Mouse (Mus musculus): ENCODE results near the gene Cnpy2.

Gene Cnpy2

DNA sequence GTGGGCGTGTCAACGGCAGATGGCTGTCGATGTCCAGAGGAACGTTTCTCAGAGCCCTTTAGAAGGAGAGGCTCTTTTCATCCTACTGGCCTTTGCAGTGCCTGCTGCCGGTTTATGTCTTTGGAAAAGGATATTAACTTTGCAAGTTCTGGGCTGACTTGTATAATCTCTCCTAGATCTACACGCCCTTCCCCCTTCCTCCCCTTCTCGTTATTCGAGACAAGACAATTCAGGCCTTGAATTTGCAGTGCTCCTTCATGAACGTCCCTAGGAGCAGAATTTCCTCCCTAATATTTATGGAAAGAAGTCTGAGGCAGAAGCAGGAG, 46.9 kb downstream of the Cnpy2 start:
- no peak for DNase-seq

DNA sequence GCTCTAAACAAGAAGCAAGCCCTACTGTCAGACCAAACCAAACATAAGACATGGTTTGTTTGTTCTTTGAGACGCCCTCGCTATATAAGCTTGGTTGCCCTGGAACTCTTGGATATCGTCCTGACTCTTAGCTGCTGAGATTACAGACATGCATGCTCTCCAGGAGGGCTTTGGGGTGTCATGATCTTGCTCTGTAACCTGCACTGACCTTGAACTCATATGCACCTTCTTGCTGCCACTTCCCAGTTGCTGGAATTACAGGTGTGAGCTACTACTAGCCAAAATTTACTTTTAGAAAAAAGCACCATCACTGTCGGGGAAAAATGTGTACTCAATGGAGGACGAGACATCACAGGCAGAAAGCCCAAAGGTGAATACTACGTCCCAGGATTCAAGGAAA, 47.3 kb downstream of the Cnpy2 start:
- DNase-seq = no peak

DNA sequence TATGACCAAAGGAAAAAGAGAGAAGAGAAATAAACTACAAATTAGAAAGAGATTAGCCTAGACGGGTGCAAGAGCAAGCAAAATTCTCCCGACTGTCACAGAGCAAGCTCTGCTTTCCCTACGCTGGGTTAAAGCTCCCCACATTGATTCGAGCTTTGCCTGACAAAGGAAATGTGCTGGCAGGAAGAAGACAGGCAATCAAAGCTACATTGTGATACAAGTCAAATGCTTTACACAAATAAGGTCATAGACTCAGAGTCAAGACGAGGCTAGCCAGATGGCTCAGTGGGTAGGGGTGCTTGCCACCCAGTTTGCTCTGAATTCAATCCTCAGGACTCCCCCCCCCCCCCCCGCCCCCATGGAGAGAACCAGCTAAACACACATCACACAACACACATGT, 47.8 kb downstream of the Cnpy2 start:
- DNase-seq = no peak

- peak; percentile 23 for DNase-seq
Measured at GRCm38 (mm10) chr10:128370601-128371000, 48.3 kb downstream of the Cnpy2 start.

- DNase-seq = peak; percentile 20
Measured at GRCm38 (mm10) chr10:128372142-128372541, 49.9 kb downstream of the Cnpy2 start.

DNA sequence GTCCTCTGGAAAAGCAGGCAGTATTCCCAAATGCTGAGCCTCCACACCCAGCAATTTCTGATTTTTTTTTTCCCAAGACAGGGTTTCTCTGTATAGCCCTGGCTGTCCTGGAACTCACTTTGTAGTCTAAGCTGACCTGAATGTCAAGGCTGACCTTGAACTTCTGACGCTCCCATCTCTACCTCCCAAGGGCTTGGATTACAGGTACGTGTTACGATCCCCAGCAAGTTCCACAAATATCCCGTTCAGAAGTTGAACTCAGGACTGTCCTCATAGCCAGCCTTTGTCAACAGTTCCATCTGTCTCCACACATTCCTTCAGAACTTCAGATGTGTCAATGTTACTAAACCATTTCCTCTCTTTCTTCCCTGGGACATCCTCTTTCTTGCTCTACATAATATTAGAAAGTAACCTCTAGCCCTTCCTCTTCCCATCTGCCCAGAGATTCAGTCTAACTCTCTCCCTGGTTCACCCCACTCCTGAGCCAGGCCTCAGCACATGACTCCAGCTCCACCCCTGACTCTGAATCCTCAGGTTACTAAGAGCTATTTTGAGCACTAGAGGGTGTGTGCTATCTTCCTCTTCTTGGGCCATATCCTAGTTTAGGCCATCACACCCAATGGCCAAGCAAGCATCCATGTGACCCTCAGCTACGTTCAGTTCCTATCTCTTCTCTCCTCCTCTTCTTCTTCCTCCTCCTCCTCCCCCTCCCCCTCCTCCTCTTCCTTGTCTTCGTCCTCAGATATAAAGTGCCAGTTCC, 50.9 kb downstream of the Cnpy2 start:
- DNase-seq = peak; percentile 9

DNA sequence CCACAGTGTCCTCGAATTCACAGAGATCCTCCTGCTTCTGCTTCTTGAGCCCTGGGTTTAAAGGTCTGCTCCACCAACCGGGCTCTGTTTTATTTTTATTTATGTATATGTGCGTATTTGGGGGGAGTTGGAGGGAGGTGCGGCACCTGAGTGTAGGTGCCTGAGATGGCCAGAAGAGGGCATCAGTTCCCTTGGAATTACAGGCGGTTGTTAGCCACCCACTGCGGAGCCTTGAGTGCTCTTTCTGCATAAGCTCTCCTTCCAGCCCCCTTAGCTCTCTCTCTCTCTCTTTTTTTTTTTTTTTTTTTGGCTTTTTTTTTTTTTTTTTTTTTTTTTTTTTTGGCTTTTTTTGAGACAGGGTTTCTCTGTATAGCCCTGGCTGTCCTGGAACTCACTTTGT, 52.1 kb downstream of the Cnpy2 start:
- peak; percentile 28 for DNase-seq

GRCm38 (mm10) chr10:128376099-128376454, 53.8 kb downstream of the Cnpy2 start:
- DNase-seq = no peak

DNA sequence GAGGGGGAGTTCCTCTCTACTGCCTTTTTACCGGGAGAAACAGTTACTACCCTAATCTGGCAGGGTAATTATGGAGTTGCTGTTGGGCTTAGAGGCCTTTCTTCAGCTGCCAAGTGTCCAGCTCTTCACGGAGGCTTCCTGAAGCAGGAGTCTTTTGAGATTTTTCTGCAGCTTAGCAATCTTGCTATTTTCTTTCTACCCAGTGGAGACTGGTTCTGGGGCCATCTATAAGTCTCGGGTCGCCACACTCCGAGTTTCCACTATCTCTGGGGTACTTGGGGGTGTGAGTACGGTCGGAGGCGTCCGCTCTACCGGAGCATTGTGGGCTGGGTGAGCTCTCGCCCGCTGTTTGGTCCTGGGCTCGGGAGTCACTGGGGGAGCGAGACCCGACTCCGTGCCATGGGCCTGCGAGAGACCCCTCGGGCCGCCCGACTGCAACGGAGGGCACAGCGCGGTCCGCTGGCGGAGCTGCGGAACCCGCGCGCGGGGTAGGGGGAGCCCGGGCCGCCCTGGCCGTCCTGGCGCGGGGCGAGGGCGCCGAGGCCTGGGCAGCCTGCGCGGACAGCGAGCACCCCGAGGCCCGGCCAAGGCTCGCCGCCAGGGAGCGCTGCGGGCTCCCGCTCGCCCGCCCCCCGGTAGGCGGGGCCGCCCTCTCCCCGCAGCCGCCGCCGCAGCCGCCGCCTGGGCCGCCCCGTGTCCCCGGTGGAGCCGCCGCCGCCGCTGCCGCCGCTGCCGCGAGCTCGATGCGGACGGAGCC, 54.4 kb downstream of the Cnpy2 start, which contains the start of gene Ankrd52:
Gene Ankrd52 (plus strand): TSS at position 661 of the 757 bp plus-strand sequence.
- peak; percentile 87 for DNase-seq

Data from cerebellum, adult 9-11 months (tissue).